Mouse (Mus musculus) cerebellum, adult 2 months (tissue): Measurements from ENCODE around the gene Rnf157.

ENCODE experiments used
- CTCF ChIP-seq: fragments of 200-500 bp; IDR thresholded peaks from 2 replicates; pipeline ENCODE4 v1.5.1; 2011; ENCODE audit warnings: low read depth, mild to moderate bottlenecking, control low read depth, low read length, moderate library complexity, borderline replicate concordance; ENCODE audit not compliant: insufficient read depth
- POLR2A ChIP-seq: fragments of 200-500 bp; IDR thresholded peaks from 2 replicates; pipeline ENCODE4 v1.6.1; 2011; ENCODE audit warnings: low read length, control low read depth, borderline replicate concordance; ENCODE audit not compliant: insufficient read depth

GRCm38 (mm10) chr11:116311169-116311568 is 101.7 kb downstream of the Rnf157 start:
- TF ChIP-seq POLR2A (no peak), CTCF (no peak)
